Mouse (Mus musculus) forebrain, embryonic 10.5 days (tissue): ENCODE data around the gene Slc35f1. TPM values are rescaled to one million over a fixed set of nuclear protein-coding genes. Genes with fewer than 3 reads are reported as not detected.
A peak's percentile ranks its signal among the peaks of the same experiment; 100 is the strongest.
"Not testable (repeated sequence)": the region's sequence is repeated elsewhere in the genome, so short reads cannot be mapped to it uniquely, and the experiment has no call there.

Source experiments
- DNase-seq: peaks from one replicate; pipeline ENCODE4 v3.0.0-alpha.2; 2017; ENCODE audit warnings: low spot score; ENCODE audit errors: extremely low spot score
- H3K27ac ChIP-seq: fragments of 300-500 bp; sonication (generic); 2 replicates; pipeline ENCODE4 v1.5.1; 2016; ENCODE audit warnings: mild to moderate bottlenecking
- H3K27me3 ChIP-seq: fragments of 300-500 bp; sonication (generic); 2 replicates; pipeline ENCODE4 v1.6.1; 2016; ENCODE audit warnings: mild to moderate bottlenecking; ENCODE audit not compliant: poor library complexity, severe bottlenecking
- H3K36me3 ChIP-seq: fragments of 300-500 bp; sonication (generic); replicated peaks from 2 replicates; pipeline ENCODE4 v1.6.1; 2016; ENCODE audit warnings: mild to moderate bottlenecking, moderate library complexity
- H3K4me1 ChIP-seq: fragments of 300-500 bp; sonication (generic); 2 replicates; pipeline ENCODE4 v1.6.1; 2016
- H3K4me3 ChIP-seq: fragments of 300-500 bp; sonication (generic); 2 replicates; pipeline ENCODE4 v1.5.1; 2016; ENCODE audit warnings: mild to moderate bottlenecking, moderate library complexity
- H3K9me3 ChIP-seq: fragments of 300-500 bp; sonication (generic); 2 replicates; pipeline ENCODE4 v1.6.1; 2016; ENCODE audit warnings: mild to moderate bottlenecking, moderate library complexity
- whole genome bisulfite sequencing: fragments of 180-500 bp; shearing (Covaris S2); methylation state at CpG from one replicate; pipeline ENCODE4 v1.1.7; 2016; 5-methylcytosine and 5-hydroxymethylcytosine counted together
- polyA plus RNA-seq: library from polyadenylated mRNA; unstranded; fragments of >200 nt; fragmentation: Nextera tagmentation; extraction: Ambion mirVana; gene quantifications from 2 replicates; pipeline ENCODE4 v1.2.1, GENCODE M21; 2016

Slc35f1 gene
- polyA plus RNA-seq, 1 experiment from 2014 or later, result 11.6 TPM

- no peak for DNase-seq
- H3K27ac ChIP-seq, result peak overlapping the region; percentile 81
- no peaks in the 10 kb centered on the region for H3K9me3 ChIP-seq
- H3K36me3 ChIP-seq, result no peaks in the 10 kb centered on the region
- no peaks in the 10 kb centered on the region for H3K27me3 ChIP-seq
- no peak overlapping the region for H3K4me3 ChIP-seq
- peaks cover 50% of the 10 kb centered on the region for H3K4me1 ChIP-seq
- WGBS, result 51% methylated on average over 4 of the region's 4 CpGs
These were observed 187.9 kb downstream of the Slc35f1 start for GRCm38 (mm10) chr10:52878093-52878801.

- H3K9me3 ChIP-seq, H3K4me3 ChIP-seq, H3K4me1 ChIP-seq, H3K27me3 ChIP-seq, DNase-seq, H3K27ac ChIP-seq, H3K36me3 ChIP-seq: not testable (repeated sequence)
These were observed 206.4 kb downstream of the Slc35f1 start for GRCm38 (mm10) chr10:52896724-52897123.

- Histone ChIP-seq H3K4me3 (no peak overlapping the region), H3K27me3 (no peaks in the 10 kb centered on the region), H3K27ac (no peak overlapping the region), H3K4me1 (no peaks in the 10 kb centered on the region), H3K9me3 (no peaks in the 10 kb centered on the region), H3K36me3 (no peaks in the 10 kb centered on the region)
- WGBS, result 93% methylated on average over 2 of the region's 2 CpGs
- DNase-seq, result no peak
These were observed 214.6 kb downstream of the Slc35f1 start for GRCm38 (mm10) chr10:52904914-52905313.

- Histone ChIP-seq H3K27me3 (no peaks in the 10 kb centered on the region), H3K36me3 (no peaks in the 10 kb centered on the region), H3K4me1 (no peaks in the 10 kb centered on the region), H3K27ac (no peak overlapping the region), H3K9me3 (no peaks in the 10 kb centered on the region), H3K4me3 (no peak overlapping the region)
- no peak for DNase-seq
- 87% methylated on average over 2 of the region's 2 CpGs for WGBS
These were observed 221.4 kb downstream of the Slc35f1 start for GRCm38 (mm10) chr10:52911762-52912161.

- no peak for DNase-seq
- Histone ChIP-seq H3K4me1 (no peaks in the 10 kb centered on the region), H3K27me3 (no peaks in the 10 kb centered on the region), H3K27ac (no peak overlapping the region), H3K36me3 (no peaks in the 10 kb centered on the region), H3K9me3 (no peaks in the 10 kb centered on the region), H3K4me3 (no peak overlapping the region)
- WGBS, result 94% methylated on average over 5 of the region's 5 CpGs
These were observed 228.4 kb downstream of the Slc35f1 start for GRCm38 (mm10) chr10:52918715-52919114.

- 93% methylated on average over 8 of the region's 8 CpGs for WGBS
- no peaks in the 10 kb centered on the region for H3K9me3 ChIP-seq
- H3K4me3 ChIP-seq, result no peak overlapping the region
- DNase-seq, result no peak
- no peaks in the 10 kb centered on the region for H3K4me1 ChIP-seq
- no peak overlapping the region for H3K27ac ChIP-seq
- H3K36me3 ChIP-seq, result no peaks in the 10 kb centered on the region
- H3K27me3 ChIP-seq, result no peaks in the 10 kb centered on the region
These were observed 232.8 kb downstream of the Slc35f1 start for GRCm38 (mm10) chr10:52923143-52923542.

- 92% methylated on average over 3 of the region's 3 CpGs for WGBS
- H3K36me3 ChIP-seq, result no peaks in the 10 kb centered on the region
- no peak overlapping the region for H3K4me3 ChIP-seq
- no peak for DNase-seq
- no peak overlapping the region for H3K27ac ChIP-seq
- H3K9me3 ChIP-seq, result no peaks in the 10 kb centered on the region
- no peaks in the 10 kb centered on the region for H3K4me1 ChIP-seq
- H3K27me3 ChIP-seq, result no peaks in the 10 kb centered on the region
These were observed 236.0 kb downstream of the Slc35f1 start for GRCm38 (mm10) chr10:52926330-52926729.

GRCm38 (mm10) chr10:52932159-52932558, 241.8 kb downstream of the Slc35f1 start:
- Histone ChIP-seq H3K4me1 (no peaks in the 10 kb centered on the region), H3K4me3 (no peak overlapping the region), H3K36me3 (no peaks in the 10 kb centered on the region), H3K27ac (no peak overlapping the region), H3K27me3 (no peaks in the 10 kb centered on the region), H3K9me3 (no peaks in the 10 kb centered on the region)
- WGBS, result 75% methylated on average over 1 of the region's 1 CpGs
- no peak for DNase-seq

GRCm38 (mm10) chr10:52934615-52935014, 244.3 kb downstream of the Slc35f1 start:
- no peak overlapping the region for H3K4me3 ChIP-seq
- H3K36me3 ChIP-seq, result no peaks in the 10 kb centered on the region
- H3K9me3 ChIP-seq, result no peaks in the 10 kb centered on the region
- no peak for DNase-seq
- H3K27me3 ChIP-seq, result no peaks in the 10 kb centered on the region
- no peaks in the 10 kb centered on the region for H3K4me1 ChIP-seq
- H3K27ac ChIP-seq, result no peak overlapping the region

- no peaks in the 10 kb centered on the region for H3K9me3 ChIP-seq
- peaks cover 3% of the 10 kb centered on the region; the same call in 1 of the 2 replicates for H3K4me1 ChIP-seq
- no peaks in the 10 kb centered on the region for H3K27me3 ChIP-seq
- no peak overlapping the region for H3K4me3 ChIP-seq
- WGBS, result 71% methylated on average over 1 of the region's 1 CpGs
- DNase-seq, result no peak
- H3K27ac ChIP-seq, result no peak overlapping the region
- H3K36me3 ChIP-seq, result no peaks in the 10 kb centered on the region
These were observed 249.9 kb downstream of the Slc35f1 start for GRCm38 (mm10) chr10:52940111-52940830.

- no peak for DNase-seq
- Histone ChIP-seq H3K27me3 (no peaks in the 10 kb centered on the region), H3K9me3 (no peaks in the 10 kb centered on the region), H3K36me3 (no peaks in the 10 kb centered on the region), H3K4me3 (no peak overlapping the region), H3K4me1 (peaks cover 3% of the 10 kb centered on the region; the same call in 1 of the 2 replicates), H3K27ac (no peak overlapping the region)
- 80% methylated on average over 5 of the region's 5 CpGs for WGBS
These were observed 250.5 kb downstream of the Slc35f1 start for GRCm38 (mm10) chr10:52940831-52941216.

GRCm38 (mm10) chr10:52952581-52952980, 262.2 kb downstream of the Slc35f1 start:
- 92% methylated on average over 3 of the region's 3 CpGs for WGBS
- no peaks in the 10 kb centered on the region for H3K9me3 ChIP-seq
- no peaks in the 10 kb centered on the region; the same call in 1 of the 2 replicates for H3K36me3 ChIP-seq
- no peaks in the 10 kb centered on the region for H3K4me1 ChIP-seq
- H3K27me3 ChIP-seq, result no peaks in the 10 kb centered on the region
- DNase-seq, result no peak
- no peak overlapping the region for H3K4me3 ChIP-seq
- H3K27ac ChIP-seq, result no peak overlapping the region

- Histone ChIP-seq H3K36me3 (no peaks in the 10 kb centered on the region), H3K27ac (no peak overlapping the region), H3K27me3 (no peaks in the 10 kb centered on the region), H3K4me1 (no peaks in the 10 kb centered on the region), H3K9me3 (no peaks in the 10 kb centered on the region), H3K4me3 (no peak overlapping the region)
- no peak for DNase-seq
- whole genome bisulfite sequencing, result 87% methylated on average over 4 of the region's 4 CpGs
These were observed 266.4 kb downstream of the Slc35f1 start for GRCm38 (mm10) chr10:52956728-52957127.
